Mouse (Mus musculus) cerebellum, adult 9-11 months (tissue): Measurements from ENCODE around the gene Rab11fip3.

Experiments used
- DNase-seq: peaks from one replicate; pipeline ENCODE4 v3.0.0; 2022

Gene Rab11fip3

GRCm38 (mm10) chr17:25953161-25953560, 116.2 kb downstream of the Rab11fip3 start:
- peak; percentile 90 for DNase-seq

DNA sequence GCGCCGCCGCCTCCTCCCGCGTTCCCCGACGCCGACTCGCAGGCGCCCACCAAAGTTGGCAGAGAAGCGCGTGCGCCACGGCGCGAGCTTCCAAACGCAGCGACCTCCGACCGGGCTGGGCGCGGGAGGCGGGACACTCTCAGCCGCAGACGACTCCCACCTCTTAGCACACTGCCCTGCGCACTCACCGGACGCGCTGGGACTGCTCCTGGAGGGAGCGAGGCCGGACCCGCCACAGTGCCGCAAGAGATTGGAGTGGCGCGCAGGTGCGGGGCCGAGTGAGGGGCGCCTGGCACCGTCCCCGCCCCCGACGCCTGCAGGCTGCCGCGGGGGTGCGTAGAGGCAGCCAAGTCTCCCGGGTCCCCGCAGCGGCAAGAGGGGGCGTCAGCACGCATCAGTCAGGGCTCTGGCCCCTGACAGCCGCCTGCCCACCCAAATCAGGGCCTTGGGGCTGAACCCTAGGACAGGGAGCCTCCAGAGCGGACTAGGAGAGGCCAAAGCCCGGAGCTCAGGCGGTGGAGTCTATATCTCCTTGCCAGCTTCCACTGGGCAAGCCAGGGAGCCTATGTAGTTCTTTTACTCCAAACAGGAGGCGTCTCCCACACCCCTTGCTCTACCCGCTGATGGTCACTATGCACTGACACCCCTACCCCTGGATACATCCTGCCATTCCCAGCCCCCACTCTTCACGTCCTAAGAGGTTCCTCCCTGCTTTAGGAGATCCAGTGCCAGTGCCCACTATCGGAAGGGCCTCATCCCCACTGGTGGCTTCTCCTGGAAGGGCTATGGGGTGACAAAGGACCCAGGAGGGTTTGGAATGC, 117.3 kb downstream of the Rab11fip3 start, which contains the start of gene A930017K11Rik:
A930017K11Rik (minus strand) TSS at position 763 of the 821 bp plus-strand sequence.
- DNase-seq: peak; percentile 82

DNA sequence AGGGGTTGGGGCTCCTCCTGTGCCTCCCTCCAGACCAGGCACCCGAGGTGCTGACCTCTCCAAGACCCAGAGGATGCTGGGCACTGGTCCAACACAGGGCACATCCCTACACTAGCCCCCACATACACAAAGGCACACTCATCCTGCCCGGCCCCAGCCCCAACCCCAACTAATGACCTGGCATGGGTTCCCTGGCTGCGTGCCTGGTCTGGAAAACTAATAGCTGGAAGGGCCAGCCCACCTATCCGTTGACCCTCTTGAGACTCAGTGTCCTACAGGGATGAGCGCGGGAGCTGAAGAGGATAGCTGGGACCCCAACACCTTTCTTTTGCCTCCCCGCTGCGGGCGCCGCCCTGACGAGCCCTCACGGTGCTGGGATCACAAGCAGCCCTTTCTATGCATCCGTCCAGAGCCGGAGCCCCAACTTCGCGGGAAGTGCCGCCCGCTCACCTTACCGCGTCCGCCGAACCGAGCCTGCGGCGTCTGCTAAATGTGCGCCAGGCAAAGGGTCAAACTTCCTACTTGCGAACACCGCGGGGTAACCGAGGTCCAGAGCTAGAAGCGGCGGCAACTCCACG, 118.0 kb downstream of the Rab11fip3 start:
- DNase-seq: no peak

DNA sequence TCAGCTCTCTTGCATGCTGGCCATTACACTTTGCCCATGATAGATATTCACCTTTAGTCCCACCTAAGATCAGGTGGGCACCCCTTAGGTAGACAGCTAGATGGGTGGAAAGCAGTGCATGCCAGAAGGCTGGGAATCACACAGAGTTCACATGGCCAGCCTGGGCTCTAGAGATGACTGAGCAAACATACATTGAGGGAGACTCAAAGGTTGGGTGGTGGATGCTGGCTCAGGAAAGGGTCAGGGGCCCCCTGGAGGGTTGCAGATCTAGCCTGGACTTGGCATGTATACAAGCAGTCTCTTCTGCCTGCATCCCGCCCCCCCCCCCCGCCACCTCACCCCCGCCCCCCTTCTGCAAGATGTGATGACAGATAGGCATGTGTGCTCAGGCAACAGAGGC, 118.6 kb downstream of the Rab11fip3 start:
- DNase-seq: peak; percentile 69

- DNase-seq: peak; percentile 71
These were observed 119.4 kb downstream of the Rab11fip3 start for GRCm38 (mm10) chr17:25949981-25950380.

GRCm38 (mm10) chr17:25948051-25948450, 121.3 kb downstream of the Rab11fip3 start:
- peak; percentile 58 for DNase-seq

DNA sequence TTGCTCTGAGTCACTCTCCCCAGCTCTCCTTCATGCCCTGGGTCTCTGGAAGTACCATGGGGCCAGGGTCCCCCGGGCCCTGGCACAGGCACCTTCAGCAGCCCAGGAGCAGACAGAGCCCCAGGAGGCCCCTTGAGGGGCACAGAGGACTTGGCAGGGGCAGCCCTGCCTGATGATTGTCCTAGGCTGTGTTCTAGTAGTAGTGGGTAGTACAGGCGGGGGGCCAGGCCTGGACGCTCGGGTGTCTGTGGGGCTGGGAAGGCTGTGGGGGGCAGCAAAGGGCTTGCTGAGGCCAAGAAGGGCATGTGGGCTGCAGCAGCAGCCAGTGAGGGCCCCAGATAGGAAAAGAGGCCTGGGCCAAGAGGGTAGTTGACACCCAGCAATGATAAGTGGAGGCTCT, 121.8 kb downstream of the Rab11fip3 start:
- DNase-seq: peak; percentile 36

DNA sequence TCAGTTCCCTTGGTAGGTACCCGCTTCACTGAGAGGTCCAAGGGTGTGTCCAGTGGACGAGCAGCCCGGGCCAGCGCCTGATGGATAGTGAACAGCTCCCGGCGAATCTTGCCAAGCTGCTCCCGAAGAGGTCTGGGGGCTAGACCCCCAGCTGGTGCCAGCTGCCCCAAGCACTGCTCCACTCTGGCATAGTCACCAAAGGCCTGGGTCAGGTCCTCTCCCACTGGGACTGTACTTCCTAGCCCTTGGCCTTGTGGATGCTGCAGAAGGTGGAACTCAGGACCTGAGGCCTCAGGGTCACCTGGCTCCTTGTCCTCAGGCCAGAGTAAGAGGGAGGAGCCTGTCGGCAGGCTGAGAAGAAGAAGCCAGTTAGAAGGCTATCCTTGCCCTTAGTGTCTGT, 122.5 kb downstream of the Rab11fip3 start:
- DNase-seq: peak; percentile 48

DNA sequence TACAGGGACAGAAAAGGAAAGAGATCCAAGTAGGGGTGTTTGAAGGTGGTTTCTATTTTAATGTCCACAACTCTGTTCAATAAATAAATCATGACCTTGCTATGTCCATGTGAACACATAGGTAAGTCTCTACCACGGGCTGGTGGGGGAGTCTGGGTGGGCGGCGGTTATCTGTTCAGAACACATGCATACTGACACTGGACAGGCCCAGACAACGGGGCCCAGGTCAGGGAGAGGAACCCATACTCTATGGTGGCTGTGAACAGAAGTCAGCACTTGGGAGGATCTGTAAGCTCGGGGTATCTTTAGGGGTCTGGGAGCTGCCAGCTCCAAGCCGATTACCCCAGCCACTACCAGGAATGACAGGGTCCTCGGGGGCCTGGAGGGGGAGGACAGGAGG, 123.0 kb downstream of the Rab11fip3 start:
- DNase-seq: no peak

DNA sequence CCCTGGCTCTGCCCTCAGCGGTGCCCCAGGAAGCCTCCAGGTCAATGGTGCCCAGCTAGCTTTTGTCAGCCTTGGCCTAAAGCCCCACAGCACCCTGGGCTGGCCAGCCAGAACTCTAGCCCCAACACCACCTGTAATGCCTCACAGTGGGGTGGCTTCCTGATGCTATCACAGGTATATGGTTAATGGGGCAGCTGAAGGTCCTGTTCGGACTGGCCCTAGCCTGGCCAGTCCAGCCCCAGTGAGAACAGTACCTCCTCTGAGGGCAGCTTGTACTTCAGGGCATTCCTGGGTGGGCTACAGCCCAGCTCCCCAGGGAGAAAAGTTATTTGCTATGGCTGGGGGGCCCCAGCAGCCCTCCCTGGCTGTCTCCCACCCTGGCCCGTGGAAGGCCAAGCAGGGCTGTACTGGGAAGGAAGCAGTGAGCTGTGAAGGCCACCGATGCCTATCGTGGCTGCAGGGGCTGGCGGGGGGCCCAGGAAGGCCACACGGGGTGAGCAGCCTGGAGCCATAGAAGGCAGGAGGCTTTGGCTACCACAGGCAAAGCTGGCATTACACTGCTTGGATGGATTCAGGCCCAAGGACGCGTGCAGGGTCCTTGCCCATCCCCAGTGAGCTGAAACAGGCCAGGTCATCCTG, 123.7 kb downstream of the Rab11fip3 start:
- no peak for DNase-seq

DNA sequence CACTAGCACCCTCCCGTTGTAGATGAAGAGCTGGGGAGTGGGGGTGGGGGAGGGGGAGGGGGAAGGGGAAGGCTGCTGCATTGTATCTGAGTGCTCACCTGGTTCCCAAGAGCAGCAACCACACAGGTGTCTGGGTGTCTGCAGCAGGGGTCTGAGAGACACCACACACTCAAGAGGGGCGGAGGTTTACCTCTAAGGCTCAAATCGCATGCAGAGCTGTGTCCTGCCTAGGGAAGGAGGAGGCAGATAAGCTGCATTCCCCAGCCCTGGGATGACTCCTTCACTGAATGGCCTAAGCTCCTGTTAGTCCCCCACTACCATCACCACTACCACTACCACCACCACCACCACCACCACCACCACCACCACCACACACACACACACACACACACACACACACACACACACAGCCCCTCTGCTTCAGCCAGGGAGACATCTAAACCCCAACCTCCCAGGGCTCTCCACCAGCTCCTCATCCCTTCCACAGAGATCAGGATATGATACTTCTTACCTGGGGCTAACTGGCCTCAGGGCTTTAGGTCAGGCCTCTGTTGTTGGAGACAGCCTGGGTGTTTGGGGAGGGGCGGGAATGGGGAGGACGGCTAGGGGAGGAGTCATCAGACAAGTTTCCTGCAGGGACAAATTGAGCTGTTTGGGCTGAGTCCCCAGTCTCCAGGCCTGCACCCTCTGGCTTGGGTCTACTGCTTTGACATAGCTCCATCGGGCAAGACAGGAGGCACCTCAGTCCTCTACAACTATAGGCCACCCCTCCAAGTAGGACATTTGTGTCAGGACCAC, 124.8 kb downstream of the Rab11fip3 start, which contains the start of the genes Pigq and Nhlrc4:
Pigq (minus strand) TSS at position 571 of the 798 bp plus-strand sequence.
Nhlrc4 (minus strand) TSS at position 596 of the 798 bp plus-strand sequence.
- no peak for DNase-seq

GRCm38 (mm10) chr17:25943769-25944168, 125.6 kb downstream of the Rab11fip3 start:
- DNase-seq: no peak

GRCm38 (mm10) chr17:25943221-25943620, 126.1 kb downstream of the Rab11fip3 start:
- no peak for DNase-seq

DNA sequence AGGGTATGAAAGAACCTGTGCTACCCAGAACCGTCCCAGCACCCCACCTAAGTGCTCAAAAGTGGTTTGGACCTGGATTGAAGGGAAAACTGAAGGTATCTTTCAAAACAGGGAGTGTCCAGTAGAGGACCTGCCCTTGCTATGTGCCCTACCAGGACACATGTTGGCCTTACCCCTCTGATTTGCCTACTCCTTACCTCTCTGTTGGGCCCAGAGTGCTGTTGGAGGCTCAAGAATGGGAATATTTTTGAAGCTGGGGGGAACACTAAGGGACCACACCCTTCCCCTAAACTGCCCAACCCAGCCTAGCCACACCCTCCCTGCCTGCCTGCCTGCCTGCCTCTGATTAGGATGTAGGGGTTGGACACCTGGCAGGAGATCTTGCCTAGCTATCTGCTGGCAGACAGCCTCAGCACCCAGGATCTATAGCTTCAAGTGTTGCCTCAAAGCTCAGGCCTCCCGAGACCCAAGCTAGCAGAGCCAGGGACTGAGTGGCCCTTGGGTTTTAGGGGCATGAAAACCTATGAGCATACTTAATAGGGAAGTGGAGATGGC, 126.7 kb downstream of the Rab11fip3 start:
- DNase-seq: peak; percentile 59

DNA sequence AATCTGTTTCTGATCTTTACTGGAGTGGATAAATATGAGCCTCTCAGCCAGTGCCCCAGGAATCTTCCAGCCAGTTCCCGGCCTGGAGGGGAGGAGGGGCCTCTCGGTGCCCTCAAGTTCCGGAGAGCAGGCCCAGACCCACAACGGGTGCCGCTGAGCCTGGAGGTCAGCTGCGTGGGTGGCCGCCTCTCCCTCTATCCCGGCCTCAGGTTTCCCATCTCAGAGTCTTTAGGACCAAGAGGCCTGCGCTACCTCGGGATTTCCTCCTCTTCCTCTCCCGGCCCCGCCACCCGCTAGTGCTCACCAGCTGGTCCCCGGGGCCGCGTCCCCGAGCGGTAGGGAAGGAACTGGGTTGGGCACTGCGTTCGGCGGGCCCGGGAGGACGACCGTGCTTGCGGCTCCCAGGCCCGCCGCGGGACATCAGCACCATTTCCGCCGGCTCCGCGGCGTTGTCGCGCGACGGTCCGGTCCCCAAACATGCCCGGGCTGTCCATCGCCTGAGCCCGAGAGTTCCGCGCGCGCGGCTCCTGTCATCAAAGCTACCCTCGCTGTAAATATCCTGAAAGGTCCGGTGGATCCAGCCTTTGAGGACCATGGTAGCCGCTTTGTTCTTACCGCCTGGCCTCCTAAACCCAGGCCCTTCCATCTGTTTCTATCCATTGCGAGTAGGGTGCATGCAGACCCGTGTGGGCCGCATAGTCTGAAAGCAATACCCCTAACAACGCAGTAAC, 127.7 kb downstream of the Rab11fip3 start:
- DNase-seq: peak; percentile 78
